Mouse (Mus musculus): ENCODE measurements around the gene Cd300c2. TPM values are rescaled to one million over a fixed set of nuclear protein-coding genes. Genes with fewer than 3 reads are reported as not detected.
"Not testable (repeated sequence)": the region's sequence is repeated elsewhere in the genome, so short reads cannot be mapped to it uniquely, and the experiment has no call there.

Gene Cd300c2
- 0.56 and 0.71 TPM in 2 replicates for polyA plus RNA-seq (2016; fragmentation: Nextera tagmentation; extraction: Ambion mirVana)

DNA sequence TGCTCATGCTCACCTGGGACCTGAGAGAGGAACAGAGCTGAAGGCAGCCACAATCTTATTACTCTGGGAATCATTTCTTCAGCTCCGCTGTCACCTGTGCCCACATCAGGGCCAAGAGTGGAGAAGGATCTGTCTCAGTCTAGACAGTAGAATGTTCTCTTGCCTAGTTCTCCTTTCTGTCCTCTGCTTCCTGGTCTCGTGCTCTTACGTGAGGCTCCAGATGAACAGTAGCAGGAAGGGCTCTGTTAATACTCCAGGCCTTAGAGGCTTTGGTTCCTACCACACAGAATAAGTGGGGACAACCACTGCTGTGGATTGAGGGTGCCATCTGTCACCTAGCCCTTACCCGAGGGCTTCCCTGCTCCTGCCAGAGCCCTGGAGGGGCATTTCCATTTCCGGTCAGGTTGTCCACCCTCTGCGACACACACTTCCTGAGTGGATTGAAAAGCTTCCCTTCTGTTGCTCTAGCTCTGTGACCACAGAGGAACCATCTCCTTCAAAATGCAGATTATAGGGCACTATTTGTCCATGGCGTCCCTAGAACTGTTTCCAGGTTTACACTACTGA, at the start of gene Cd300c2:
Cd300c2 (minus strand) TSS at position 407 of the 567 bp plus-strand sequence.
- no peaks in the 10 kb centered on the region for H3K4me1 ChIP-seq
- H3K27ac ChIP-seq (replicated peaks): no peak within 1 kb of the TSS
- no peaks in the 10 kb centered on the region for H3K27me3 ChIP-seq (ENCODE audit: low read depth, poor library complexity, severe bottlenecking)
- H3K9me3 ChIP-seq (replicated peaks): no peaks in the 10 kb centered on the region
- no peak for DNase-seq (ENCODE audit: low spot score)
- 83% methylated on average over 7 of the region's 7 CpGs for WGBS
- no peak within 1 kb of the TSS for H3K4me3 ChIP-seq
- no peaks in the 10 kb centered on the region for H3K36me3 ChIP-seq

DNA sequence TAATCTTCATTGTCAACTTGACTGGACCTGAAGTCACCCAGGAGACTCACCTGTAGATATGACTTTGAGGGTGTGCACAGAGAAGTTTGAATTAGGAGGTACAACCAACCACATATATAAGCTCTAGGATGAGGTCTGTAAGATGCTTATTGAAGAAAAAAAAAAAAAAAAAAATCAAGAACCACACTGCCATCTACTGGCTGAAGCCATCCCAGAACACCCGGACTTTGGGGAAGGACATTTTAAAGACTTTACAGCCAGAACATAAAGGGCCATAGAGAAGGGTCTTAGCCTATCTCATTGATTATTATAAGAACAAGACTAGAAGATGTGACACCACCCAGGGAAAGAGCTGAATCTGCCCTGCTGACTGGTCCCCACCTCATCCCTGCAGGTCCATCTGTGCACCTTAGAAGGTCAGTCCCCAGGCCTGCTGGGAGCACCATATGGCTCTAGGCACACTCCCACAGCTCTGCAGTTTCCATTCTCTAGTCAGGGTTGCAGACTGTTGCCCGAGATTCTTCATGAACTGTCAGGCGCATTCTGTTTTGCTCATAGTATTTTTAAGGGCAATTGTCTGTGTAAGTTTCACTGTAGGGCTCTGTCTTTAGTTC, 47.7 kb upstream of the Cd300c2 start:
- WGBS: 48% methylated on average over 3 of the region's 3 CpGs
- no peaks in the 10 kb centered on the region for H3K27me3 ChIP-seq (ENCODE audit: low read depth, poor library complexity, severe bottlenecking)
- no peak overlapping the region for H3K27ac ChIP-seq (replicated peaks)
- H3K36me3 ChIP-seq: no peaks in the 10 kb centered on the region
- DNase-seq (ENCODE audit: low spot score): no peak
- H3K4me1 ChIP-seq: no peaks in the 10 kb centered on the region
- H3K4me3 ChIP-seq: no peak overlapping the region
- no peaks in the 10 kb centered on the region for H3K9me3 ChIP-seq (replicated peaks)

GRCm38 (mm10) chr11:115048259-115048658, 46.6 kb upstream of the Cd300c2 start, which contains the start of gene Cd300ld3:
TSS of gene Cd300ld3 (minus strand) at chr11:115048409.
- no peak within 1 kb of the TSS for H3K27ac ChIP-seq (replicated peaks)
- no peak for DNase-seq (ENCODE audit: low spot score)
- H3K4me1 ChIP-seq: no peaks in the 10 kb centered on the region
- no peaks in the 10 kb centered on the region for H3K9me3 ChIP-seq (replicated peaks)
- no peaks in the 10 kb centered on the region for H3K27me3 ChIP-seq (ENCODE audit: low read depth, poor library complexity, severe bottlenecking)
- WGBS: 97% methylated on average over 2 of the region's 2 CpGs
- H3K36me3 ChIP-seq: no peaks in the 10 kb centered on the region
- no peak within 1 kb of the TSS for H3K4me3 ChIP-seq

GRCm38 (mm10) chr11:115037669-115038068, 36.0 kb upstream of the Cd300c2 start, which contains the start of gene Cd300ld5:
TSS of gene Cd300ld5 (minus strand) at chr11:115037769.
- not testable (repeated sequence) for H3K27ac ChIP-seq (replicated peaks); DNase-seq (ENCODE audit: low spot score); H3K27me3 ChIP-seq (ENCODE audit: low read depth, poor library complexity, severe bottlenecking); H3K9me3 ChIP-seq (replicated peaks); H3K4me1 ChIP-seq; H3K4me3 ChIP-seq; H3K36me3 ChIP-seq
- no CpG with 5 or more reads among the region's 6 CpGs for WGBS

GRCm38 (mm10) chr11:115026912-115027311, 25.2 kb upstream of the Cd300c2 start, which contains the start of gene Cd300ld4:
TSS of gene Cd300ld4 (minus strand) at chr11:115027012.
- H3K4me1 ChIP-seq; H3K9me3 ChIP-seq (replicated peaks); DNase-seq (ENCODE audit: low spot score); H3K36me3 ChIP-seq; H3K4me3 ChIP-seq; H3K27ac ChIP-seq (replicated peaks); H3K27me3 ChIP-seq (ENCODE audit: low read depth, poor library complexity, severe bottlenecking): not testable (repeated sequence)
- WGBS: no CpG with 5 or more reads among the region's 6 CpGs

GRCm38 (mm10) chr11:115016093-115016492, 14.4 kb upstream of the Cd300c2 start, which contains the start of gene Cd300ld2:
TSS of gene Cd300ld2 (minus strand) at chr11:115016193.
- not testable (repeated sequence) for H3K27me3 ChIP-seq (ENCODE audit: low read depth, poor library complexity, severe bottlenecking); H3K27ac ChIP-seq (replicated peaks); H3K4me1 ChIP-seq; DNase-seq (ENCODE audit: low spot score); H3K36me3 ChIP-seq; H3K4me3 ChIP-seq; H3K9me3 ChIP-seq (replicated peaks)
- no CpG with 5 or more reads among the region's 7 CpGs for WGBS

GRCm38 (mm10) chr11:115004070-115004469, 2.4 kb upstream of the Cd300c2 start:
- Histone ChIP-seq H3K27ac (replicated peaks) (no peak overlapping the region), H3K4me1 (no peaks in the 10 kb centered on the region), H3K4me3 (no peak overlapping the region), H3K27me3 (ENCODE audit: low read depth, poor library complexity, severe bottlenecking) (no peaks in the 10 kb centered on the region), H3K36me3 (no peaks in the 10 kb centered on the region), H3K9me3 (replicated peaks) (no peaks in the 10 kb centered on the region)
- DNase-seq (ENCODE audit: low spot score): no peak
- 88% methylated on average over 5 of the region's 5 CpGs for WGBS

DNA sequence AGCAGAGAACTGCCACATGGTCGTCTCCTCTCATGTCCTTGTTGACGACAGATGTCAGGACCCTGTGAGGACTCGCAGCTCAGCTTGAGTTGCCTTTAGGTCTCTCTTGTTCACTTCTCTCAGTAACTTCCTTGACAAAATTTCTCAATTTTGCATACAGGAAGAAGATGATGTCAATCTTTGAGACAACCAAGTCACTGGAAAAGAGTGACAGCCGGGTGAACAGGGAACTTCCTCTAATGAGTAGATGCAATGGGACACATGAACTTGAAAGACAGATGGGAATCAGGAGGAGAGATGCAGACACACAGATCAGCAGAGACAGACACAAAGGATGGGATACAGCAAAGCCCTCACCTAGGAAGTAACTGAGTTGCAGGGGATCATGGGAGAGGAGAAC, 11.9 kb downstream of the Cd300c2 start, which contains the start of gene Cd300ld:
Cd300ld (minus strand) TSS at position 130 of the 400 bp plus-strand sequence.
- DNase-seq (ENCODE audit: low spot score): no peak

GRCm38 (mm10) chr11:114981866-114982265, 19.8 kb downstream of the Cd300c2 start:
- Histone ChIP-seq H3K27ac (replicated peaks) (no peak overlapping the region), H3K4me1 (no peaks in the 10 kb centered on the region), H3K36me3 (no peaks in the 10 kb centered on the region), H3K4me3 (no peak overlapping the region), H3K27me3 (ENCODE audit: low read depth, poor library complexity, severe bottlenecking) (no peaks in the 10 kb centered on the region), H3K9me3 (replicated peaks) (peaks cover 30% of the 10 kb centered on the region)
- no peak for DNase-seq (ENCODE audit: low spot score)
- 77% methylated on average over 4 of the region's 4 CpGs for WGBS

More for the DNA sequence above, 11.9 kb downstream of the Cd300c2 start, which contains the start of gene Cd300ld:
- H3K9me3 ChIP-seq (replicated peaks): no peaks in the 10 kb centered on the region
- H3K4me1 ChIP-seq: no peaks in the 10 kb centered on the region
- H3K27ac ChIP-seq (replicated peaks): no peak within 1 kb of the TSS
- 90% methylated on average over 4 of the region's 4 CpGs for WGBS
- H3K4me3 ChIP-seq: no peak within 1 kb of the TSS
- H3K27me3 ChIP-seq (ENCODE audit: low read depth, poor library complexity, severe bottlenecking): no peaks in the 10 kb centered on the region
- H3K36me3 ChIP-seq: no peaks in the 10 kb centered on the region

- peaks cover 25% of the 10 kb centered on the region for H3K9me3 ChIP-seq (replicated peaks)
- 88% methylated on average over 10 of the region's 10 CpGs for WGBS
- no peaks in the 10 kb centered on the region for H3K4me1 ChIP-seq
- H3K27me3 ChIP-seq (ENCODE audit: low read depth, poor library complexity, severe bottlenecking): no peaks in the 10 kb centered on the region
- H3K4me3 ChIP-seq: no peak overlapping the region
- no peak for DNase-seq (ENCODE audit: low spot score)
- no peaks in the 10 kb centered on the region for H3K36me3 ChIP-seq
- H3K27ac ChIP-seq (replicated peaks): no peak overlapping the region
These were observed 29.0 kb downstream of the Cd300c2 start for GRCm38 (mm10) chr11:114972726-114973125.

DNA sequence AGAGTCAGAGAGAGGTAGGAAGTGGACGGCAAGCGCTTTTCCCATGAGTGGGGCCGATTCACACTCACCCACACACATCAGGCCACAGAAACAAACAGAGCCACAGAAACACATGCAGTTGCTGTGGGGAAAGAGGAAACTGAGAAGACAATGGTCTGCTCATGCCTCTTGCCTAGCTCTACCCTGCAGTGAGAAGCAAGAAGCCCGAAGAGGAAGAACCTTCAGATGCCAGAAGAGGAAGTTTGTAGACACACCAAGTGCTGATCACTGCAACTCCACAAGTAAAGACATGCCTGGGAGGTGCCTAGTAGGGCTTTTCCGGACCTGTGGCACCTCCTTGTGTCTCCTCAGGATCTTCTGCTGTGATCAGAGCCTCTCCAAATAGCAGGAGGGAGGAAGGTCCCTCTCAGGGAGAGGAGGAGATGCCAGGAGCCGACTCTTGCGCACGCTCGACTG, 32.9 kb downstream of the Cd300c2 start, which contains the start of gene Cd300c:
Cd300c (minus strand) TSS at position 406 of the 456 bp plus-strand sequence.
- DNase-seq (ENCODE audit: low spot score): no peak
- Histone ChIP-seq H3K9me3 (replicated peaks) (peaks cover 12% of the 10 kb centered on the region), H3K4me3 (no peak within 1 kb of the TSS), H3K27me3 (ENCODE audit: low read depth, poor library complexity, severe bottlenecking) (no peaks in the 10 kb centered on the region), H3K36me3 (no peaks in the 10 kb centered on the region), H3K27ac (replicated peaks) (no peak within 1 kb of the TSS), H3K4me1 (no peaks in the 10 kb centered on the region)
- WGBS: 84% methylated on average over 9 of the region's 9 CpGs

- WGBS: 60% methylated on average over 3 of the region's 3 CpGs
- H3K36me3 ChIP-seq: no peaks in the 10 kb centered on the region
- no peaks in the 10 kb centered on the region for H3K27me3 ChIP-seq (ENCODE audit: low read depth, poor library complexity, severe bottlenecking)
- H3K9me3 ChIP-seq (replicated peaks): no peaks in the 10 kb centered on the region
- no peak for DNase-seq (ENCODE audit: low spot score)
- H3K4me3 ChIP-seq: no peak overlapping the region
- H3K4me1 ChIP-seq: no peaks in the 10 kb centered on the region
- H3K27ac ChIP-seq (replicated peaks): no peak overlapping the region
These were observed 36.4 kb downstream of the Cd300c2 start for GRCm38 (mm10) chr11:114965182-114965828.

DNA sequence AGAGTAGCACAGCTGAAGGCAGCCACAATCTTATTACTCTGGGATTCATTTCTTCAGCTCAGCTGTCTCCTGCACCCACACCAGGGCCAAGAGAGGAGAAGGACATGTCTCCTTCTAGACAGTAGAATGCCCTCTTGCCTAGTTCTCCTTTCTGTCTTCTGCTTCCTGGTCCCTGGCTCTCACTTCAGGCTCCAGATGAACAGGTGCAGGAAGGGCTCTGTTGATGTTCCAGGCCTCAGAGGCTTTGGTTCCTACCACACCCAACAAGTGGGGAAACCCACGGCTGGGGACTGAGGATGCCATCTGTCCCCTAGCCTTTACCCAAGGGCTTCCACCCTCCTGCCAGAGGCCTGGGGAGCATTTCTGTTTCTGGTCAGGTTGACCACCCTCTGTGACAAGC, 41.3 kb downstream of the Cd300c2 start:
- H3K4me3 ChIP-seq: no peak overlapping the region
- no peak overlapping the region for H3K27ac ChIP-seq (replicated peaks)
- H3K27me3 ChIP-seq (ENCODE audit: low read depth, poor library complexity, severe bottlenecking): no peaks in the 10 kb centered on the region
- DNase-seq (ENCODE audit: low spot score): peak; percentile 5
- H3K36me3 ChIP-seq: no peaks in the 10 kb centered on the region
- no peaks in the 10 kb centered on the region for H3K9me3 ChIP-seq (replicated peaks)
- no peaks in the 10 kb centered on the region for H3K4me1 ChIP-seq
- 58% methylated on average over 1 of the region's 1 CpGs for whole genome bisulfite sequencing
